Mouse (Mus musculus) brain, embryonic 14.5 days (tissue): ENCODE data around the gene Kdm4a.

Experiments
- CTCF ChIP-seq: fragments of 200-500 bp; IDR thresholded peaks from 2 replicates; pipeline ENCODE4 v1.5.1; 2012; ENCODE audit warnings: inconsistent platforms, mild to moderate bottlenecking, moderate library complexity, borderline replicate concordance; ENCODE audit not compliant: insufficient read depth, insufficient read length; ENCODE audit errors: extremely low read depth
- POLR2A ChIP-seq: fragments of 200-500 bp; IDR thresholded peaks from 2 replicates; pipeline ENCODE4 v1.6.1; 2012; ENCODE audit warnings: mild to moderate bottlenecking, inconsistent platforms, borderline replicate concordance; ENCODE audit not compliant: poor library complexity, insufficient read depth, insufficient read length, severe bottlenecking; ENCODE audit errors: extremely low read depth

GRCm38 (mm10) chr4:118105256-118106053 is 74.4 kb downstream of the Kdm4a start:
- TF ChIP-seq CTCF (no peak), POLR2A (no peak)
